Mouse (Mus musculus): ENCODE data around the gene Wfdc2. TPM values are rescaled to one million over a fixed set of nuclear protein-coding genes. Genes with fewer than 3 reads are reported as not detected.
"Not testable (repeated sequence)": the region's sequence is repeated elsewhere in the genome, so short reads cannot be mapped to it uniquely, and the experiment has no call there.

Gene Wfdc2
- total RNA-seq, 4 experiments from 2014 or later = not detected

- DNase-seq = no peak
These were observed 12.0 kb upstream of the Wfdc2 start for GRCm38 (mm10) chr2:164549963-164550894.

DNA sequence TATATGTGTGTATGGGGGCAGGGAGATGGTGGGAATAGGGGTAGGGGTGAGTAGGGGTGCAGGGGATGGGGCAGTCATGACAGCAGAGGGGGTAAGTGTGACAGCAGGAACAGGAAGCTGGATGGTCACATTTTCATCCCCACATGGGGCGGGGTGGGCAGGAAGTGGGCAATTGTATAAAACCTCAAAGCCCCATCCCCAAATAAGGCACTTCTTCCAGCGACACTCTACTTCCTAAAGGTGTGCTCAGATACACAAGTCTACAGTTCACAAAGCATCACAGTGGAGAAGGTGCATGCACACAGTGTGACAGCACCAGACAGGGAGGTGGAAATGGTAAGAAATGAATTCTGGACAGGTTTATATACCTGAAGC is 11.3 kb upstream of the Wfdc2 start:
- DNase-seq = no peak

DNA sequence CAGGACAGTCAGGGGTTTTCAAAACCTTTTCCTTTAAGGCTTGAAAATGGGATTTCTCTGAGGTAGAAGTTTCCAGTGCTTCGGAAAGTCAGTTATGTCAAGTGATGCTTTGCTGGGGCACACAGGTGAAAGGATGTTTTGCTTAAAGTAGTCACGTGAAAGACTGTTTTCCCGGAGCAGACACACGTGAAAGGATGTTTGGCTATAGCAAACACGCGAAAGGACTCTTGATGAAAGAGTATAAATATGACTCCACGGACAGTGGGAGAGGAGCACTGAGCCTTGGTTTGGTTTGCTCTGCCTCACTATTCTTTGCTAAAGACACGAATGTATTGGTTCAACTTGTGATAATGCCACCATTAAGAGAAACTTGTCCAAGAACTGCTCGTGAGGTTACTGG is 10.7 kb upstream of the Wfdc2 start:
- no peak for DNase-seq

- no peak for DNase-seq
These were observed 3.8 kb upstream of the Wfdc2 start for GRCm38 (mm10) chr2:164558426-164558825.

- no peak for DNase-seq
These were observed 3.1 kb upstream of the Wfdc2 start for GRCm38 (mm10) chr2:164558991-164559645.

- peak; percentile 46 for DNase-seq
These were observed 2.1 kb upstream of the Wfdc2 start for GRCm38 (mm10) chr2:164560106-164560505.

GRCm38 (mm10) chr2:164563339-164564038 is 1.3 kb downstream of the Wfdc2 start:
- no peak for DNase-seq

DNA sequence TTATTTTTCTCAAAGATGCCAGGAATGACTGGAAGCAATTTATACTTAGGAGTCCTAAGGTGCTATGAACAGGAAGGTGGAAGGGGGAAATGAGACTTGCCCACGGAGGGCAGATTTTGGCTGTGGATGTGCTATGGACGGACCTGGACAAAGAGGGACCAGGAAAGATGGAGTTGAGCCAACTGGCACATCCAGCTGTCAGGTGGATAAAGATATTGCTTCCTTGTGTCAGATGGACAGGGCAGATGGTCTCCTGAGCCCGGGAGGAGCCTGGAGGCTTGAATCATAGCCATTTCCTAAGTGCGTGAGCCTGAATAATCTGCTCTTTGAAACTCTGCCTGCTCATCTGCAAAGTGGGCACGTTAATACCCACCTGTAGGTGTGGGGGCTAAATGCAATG is 2.1 kb downstream of the Wfdc2 start:
- no peak for DNase-seq

DNA sequence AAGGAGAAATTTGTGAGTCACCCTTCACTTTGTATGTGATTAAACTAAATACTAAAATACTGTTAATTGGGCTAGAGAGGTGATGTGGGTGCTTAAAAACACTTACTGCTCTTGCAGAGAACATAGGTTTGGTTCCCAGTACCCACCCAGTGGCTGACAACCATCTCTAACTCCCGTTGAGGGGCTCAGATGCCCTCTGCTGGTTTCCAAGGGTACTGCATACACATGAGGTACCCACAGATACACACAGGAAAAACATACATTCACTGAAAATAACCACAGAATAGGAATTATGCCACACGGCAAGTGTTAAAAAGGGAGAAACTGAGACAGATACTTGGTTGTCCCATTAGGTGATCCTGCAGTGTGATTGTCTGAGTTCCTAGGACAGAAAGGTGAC is 4.8 kb downstream of the Wfdc2 start:
- DNase-seq = no peak

GRCm38 (mm10) chr2:164567460-164567859 is 5.2 kb downstream of the Wfdc2 start:
- DNase-seq = no peak

GRCm38 (mm10) chr2:164573359-164573758 is 11.1 kb downstream of the Wfdc2 start, which contains the start of gene Spint3:
Gene Spint3 (minus strand): TSS chr2:164573459.
- DNase-seq = not testable (repeated sequence)

- DNase-seq = not testable (repeated sequence)
These were observed 23.0 kb downstream of the Wfdc2 start, which contains the start of gene Wfdc6a for GRCm38 (mm10) chr2:164585025-164585725. Gene Wfdc6a (minus strand): TSS chr2:164585447.

GRCm38 (mm10) chr2:164592014-164592413 is 29.8 kb downstream of the Wfdc2 start:
- no peak for DNase-seq

DNA sequence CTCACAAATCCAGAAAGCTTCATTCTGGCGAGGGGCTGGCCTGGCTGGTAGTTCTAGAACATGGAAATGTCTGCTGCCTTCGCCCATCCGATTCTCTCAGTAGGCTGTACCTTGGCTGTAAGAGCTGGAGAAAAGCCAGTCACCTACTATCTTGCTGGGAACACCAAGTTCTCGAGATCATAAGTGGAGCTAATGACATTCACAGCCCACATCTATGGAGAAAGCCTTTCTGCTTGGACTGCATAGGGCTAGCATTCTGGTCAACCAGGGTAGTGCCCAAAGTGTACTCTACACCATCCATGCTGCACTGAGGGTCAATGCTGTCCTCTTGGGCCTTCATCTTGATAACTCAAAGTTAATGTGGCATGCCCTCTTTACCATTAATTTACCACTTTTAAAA is 31.3 kb downstream of the Wfdc2 start, which contains the start of gene Eppin:
Eppin (minus strand) TSS at position 101 of the 400 bp plus-strand sequence.
- no peak for DNase-seq

GRCm38 (mm10) chr2:164600179-164600578 is 38.0 kb downstream of the Wfdc2 start:
- DNase-seq = no peak

DNA sequence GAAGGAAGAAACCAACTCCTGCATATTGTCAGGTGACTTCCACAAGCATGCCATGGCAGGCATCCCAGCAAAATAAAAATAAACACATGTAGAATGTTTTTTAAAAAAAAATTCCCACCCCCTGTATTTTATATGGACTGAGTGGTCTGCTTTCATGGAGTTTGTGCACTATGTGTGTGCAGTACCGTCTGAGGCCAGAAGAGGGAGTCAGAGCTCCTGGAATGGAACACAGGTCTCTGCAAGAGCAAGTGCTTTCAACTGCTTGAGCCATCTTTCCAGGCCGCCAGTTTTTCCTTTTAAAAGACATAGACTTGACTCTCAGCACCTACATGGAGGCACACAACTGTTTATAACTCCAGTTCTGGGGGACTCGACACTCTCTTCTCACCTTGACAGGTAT is 41.3 kb downstream of the Wfdc2 start:
- DNase-seq = no peak

- no peak for DNase-seq
These were observed 42.2 kb downstream of the Wfdc2 start for GRCm38 (mm10) chr2:164604411-164604810.

GRCm38 (mm10) chr2:164608781-164609180 is 46.6 kb downstream of the Wfdc2 start:
- peak; percentile 21 for DNase-seq

DNA sequence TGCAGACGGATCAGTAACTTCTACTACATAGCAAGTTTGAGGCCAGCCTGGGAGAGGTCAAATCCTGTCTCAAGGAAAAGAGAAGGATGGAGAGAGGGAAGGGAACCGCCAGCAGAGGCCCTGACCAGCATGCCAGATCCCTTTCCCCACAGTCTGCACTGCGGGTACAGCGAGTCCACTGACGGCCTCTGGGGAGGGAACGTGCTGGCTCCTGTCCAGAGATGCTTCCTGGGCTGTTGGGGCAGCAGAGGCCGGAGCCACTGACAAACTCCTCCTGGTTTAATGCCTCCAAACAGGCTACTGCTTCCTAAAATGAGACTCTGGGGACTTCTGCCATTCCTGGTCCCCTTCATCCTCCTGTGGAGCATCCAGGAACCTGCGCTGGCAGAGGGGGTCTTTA is 51.3 kb downstream of the Wfdc2 start, which contains the start of the genes Wfdc6b and Wfdc8:
Wfdc6b (plus strand) TSS at position 52 of the 400 bp plus-strand sequence.
Wfdc8 (minus strand) TSS at position 156 of the 400 bp plus-strand sequence.
- not testable (repeated sequence) for DNase-seq

DNA sequence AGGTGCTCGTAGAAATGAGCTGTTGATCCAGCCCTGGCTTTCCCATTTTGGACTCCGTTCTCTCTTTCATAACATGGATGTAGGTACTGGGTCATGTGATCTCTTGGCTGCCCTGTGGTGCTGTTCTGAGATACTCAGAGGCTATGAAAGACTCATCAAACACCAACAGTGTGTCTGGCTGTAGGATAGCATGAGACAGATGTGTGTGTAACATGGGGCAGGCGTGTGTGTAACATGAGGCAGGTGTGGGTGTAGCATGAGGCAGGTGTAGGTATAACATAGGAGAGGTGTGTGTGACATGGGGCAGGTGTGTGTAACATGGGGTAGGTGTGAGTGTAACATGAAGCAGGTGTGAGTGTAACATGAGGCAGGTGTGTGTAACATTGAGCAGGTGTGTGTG is 53.2 kb downstream of the Wfdc2 start:
- no peak for DNase-seq

All from adrenal gland, adult 8-10 months (tissue).